Mouse (Mus musculus) lung, postnatal 4 days (tissue): ENCODE measurements around the gene Mrm2.

Source experiments
- DNase-seq, 2 experiments: peaks; one replicate each; pipeline ENCODE4 v3.0.0; 2021

The Mrm2 gene

GRCm38 (mm10) chr5:140342880-140343279 lies 11.2 kb upstream of the Mrm2 start:
- no peak for DNase-seq

GRCm38 (mm10) chr5:140339836-140340235 lies 8.1 kb upstream of the Mrm2 start:
- peak; percentile 24 to 49 for DNase-seq

DNA sequence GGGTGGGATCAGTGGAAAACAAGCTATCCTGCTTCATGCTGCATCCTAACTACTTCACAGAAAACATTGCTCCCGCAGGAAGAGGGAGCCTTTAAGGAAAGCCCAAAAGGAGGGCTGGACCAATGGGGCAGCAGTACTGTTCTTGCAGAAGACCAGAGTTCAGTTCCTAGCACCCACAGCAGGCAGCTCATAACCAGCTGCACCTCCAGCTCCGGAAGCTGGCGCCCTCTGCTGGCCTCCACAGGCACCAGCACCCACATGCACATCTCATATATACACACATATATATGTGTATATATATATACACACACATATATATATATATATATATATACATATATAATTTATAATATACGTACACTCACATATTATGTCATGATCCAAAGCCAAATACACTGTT lies 7.1 kb upstream of the Mrm2 start:
- no peak for DNase-seq

DNA sequence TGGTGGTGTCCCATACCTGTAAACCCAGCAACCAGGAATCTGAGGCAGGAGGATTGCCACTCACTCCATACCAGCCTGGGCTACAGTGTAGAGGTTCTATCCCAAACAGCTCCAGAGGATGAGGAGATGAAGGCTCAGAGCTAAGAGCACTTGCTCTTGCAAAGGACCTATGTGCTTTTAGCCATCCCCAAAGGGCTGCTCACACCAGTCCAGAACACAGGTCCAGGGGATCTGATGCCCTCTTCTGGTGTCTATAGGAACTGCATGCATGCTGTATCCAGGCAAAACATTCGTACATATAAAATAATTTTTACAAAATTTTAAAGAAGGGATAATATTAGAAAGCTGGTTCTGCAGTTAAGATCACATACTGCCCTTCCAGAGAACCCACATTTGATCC lies 5.0 kb upstream of the Mrm2 start:
- peak in 1 of 2 experiments; percentile 49 for DNase-seq

GRCm38 (mm10) chr5:140333631-140334030 lies 1.9 kb upstream of the Mrm2 start:
- peak in 1 of 2 experiments; percentile 28 for DNase-seq

DNA sequence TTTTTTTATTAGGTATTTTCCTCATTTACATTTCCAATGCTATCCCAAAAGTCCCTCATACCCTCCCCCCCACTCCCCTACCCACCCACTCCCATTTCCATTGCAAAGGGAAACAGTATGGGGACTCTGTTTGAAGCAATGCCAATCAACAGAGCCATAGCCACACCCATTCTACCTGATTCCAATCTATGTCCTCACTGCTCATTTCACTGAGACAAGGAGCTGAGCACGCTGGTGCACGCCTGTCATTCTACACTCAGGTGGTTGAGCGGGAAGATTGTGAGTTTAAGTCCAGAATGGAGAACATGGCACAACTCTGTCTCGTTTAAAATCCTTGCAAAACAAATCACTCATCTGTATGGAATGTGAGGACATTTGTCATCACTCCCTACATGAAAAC lies 821 bp upstream of the Mrm2 start:
- no peak for DNase-seq

DNA sequence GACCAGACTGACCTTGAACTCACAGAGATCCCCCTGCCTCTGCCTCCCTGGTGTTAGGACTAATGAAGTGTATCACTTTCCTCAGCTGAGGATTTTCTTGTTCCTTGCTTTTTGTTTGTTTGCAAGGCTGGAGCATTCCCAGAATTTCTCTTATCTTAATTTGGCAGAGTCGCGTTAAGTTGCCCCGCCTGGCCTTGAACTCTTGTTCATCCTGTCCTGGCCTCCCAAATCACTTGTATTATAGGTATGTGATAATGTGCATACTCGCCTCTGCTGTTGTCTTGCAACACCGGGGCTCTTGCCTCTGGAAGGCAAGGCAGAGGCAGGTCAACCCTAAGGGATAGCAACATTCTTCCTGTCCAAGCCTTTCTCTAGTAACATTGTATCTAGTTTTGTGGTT lies 7.6 kb downstream of the Mrm2 start:
- DNase-seq = no peak

DNA sequence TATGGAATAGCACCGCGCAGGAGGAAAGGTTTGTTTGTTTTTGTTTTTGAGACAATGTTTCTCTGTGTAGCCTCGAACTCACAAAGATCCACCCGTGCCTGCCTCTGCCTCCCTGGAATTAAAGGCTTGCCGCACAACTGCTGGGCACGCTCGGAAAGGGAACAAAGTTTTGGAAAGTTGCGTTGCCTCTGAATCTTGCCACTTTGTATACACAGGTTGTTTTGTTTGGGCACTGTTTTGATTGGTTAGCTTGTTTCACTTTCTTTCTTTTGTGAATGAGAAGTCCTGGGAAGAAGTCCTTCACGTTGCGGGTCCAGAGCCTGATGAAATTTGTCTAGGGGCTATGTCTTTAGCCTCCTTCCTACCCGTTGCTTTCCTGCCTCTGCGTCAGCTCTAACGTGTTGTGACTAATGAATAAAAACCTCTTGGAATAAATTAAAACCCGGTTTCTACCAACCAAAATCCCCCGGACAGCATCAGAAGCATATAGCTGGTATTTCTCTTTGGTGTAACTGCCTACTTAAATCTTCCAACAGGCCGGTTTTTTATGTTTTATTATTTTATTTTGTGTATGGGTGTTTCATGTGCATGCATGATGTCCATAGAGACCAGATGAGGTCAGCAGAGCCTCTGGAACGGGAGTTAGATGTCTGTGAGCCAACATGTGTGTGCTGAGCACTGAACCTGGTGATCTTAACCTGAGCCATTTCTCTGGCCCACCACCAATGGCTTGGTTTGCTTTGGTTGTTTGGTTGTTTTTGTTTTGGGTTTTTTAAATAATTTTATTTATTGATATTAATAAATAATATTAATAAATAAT lies 9.7 kb downstream of the Mrm2 start:
- no peak for DNase-seq

DNA sequence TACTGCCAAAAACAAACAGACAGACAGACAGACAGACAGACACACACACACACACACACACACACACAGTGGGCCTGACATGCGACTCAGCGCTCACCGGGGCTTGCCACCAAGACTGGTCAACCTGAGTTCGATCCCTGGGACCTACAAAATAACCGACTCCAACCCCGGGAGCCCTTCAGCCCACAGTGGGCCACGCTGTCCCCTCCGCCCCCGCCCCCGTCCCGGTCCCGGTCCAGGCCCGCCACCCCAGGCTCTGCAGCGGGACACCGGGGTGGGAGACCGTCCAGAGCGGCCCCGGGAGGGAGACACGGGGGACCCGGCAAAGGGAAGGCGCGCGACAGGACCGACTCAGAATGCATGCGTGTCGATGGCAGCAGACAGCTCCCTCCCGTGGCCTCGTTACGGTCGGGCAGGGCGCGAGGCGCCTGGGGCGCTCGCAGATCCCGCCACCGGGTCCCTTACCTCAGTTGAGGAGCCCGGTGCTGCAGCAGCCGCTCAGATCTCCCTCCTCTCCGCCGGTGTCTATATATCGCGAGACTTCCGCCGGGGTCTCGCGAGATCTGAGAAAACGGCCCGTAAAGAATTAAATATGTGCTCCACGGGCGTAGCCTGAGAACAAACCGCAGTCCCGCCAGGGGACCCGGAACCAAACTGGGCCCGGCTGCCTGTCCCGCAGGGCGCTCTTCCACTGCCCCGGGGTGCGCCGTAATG lies 10.5 kb downstream of the Mrm2 start, which contains the start of the genes Mad1l1 and Nudt1:
Gene Mad1l1 (minus strand): TSS at position 511 of the 714 bp plus-strand sequence.
Gene Nudt1 (plus strand): TSS at position 615 of the 714 bp plus-strand sequence.
- DNase-seq = peak; percentile 96 to 97

GRCm38 (mm10) chr5:140316716-140317115 lies 15.0 kb downstream of the Mrm2 start:
- DNase-seq = no peak

DNA sequence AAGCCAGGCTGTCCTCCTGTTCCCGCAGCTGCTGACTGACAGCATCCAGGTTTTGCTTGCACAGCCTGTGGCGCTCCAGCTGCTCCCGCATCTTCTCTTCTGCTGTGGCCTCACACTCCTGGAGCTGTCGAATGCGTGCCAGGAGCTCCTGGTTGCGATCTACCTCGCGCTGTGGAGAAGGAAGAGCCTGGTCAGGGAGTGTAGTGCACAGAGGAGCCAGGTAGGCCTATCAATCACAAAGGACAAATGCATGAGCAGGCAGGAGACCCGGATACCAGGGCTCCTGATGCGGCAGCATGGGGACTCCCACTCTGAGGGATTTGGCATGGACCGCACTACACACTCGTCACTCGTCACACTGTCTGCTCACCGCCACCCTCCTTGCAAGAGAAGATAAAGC lies 24.1 kb downstream of the Mrm2 start:
- no peak for DNase-seq

- no peak for DNase-seq
Measured at GRCm38 (mm10) chr5:140306016-140306415, 25.7 kb downstream of the Mrm2 start.

DNA sequence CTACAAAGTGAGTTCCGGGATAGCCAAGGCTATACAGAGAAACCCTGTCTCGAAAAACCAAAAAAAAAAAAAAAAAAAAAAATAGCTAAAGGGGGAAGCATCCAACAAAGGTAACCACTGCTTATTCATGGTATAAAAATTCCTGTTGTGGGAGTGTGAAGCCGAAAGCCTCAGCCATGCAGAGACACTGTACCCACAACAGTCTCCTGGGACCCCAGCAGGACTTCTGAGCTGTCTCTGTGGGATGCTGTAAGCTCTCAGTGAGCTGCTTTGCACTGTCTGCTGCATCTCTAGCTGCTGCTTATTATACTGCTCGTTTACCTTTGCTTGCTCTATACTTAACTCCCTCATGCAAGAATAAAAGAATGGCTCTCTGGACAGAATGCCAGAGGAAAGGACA lies 33.4 kb downstream of the Mrm2 start:
- no peak for DNase-seq

GRCm38 (mm10) chr5:140292152-140292551 lies 39.5 kb downstream of the Mrm2 start:
- peak in 1 of 2 experiments; percentile 63 for DNase-seq

GRCm38 (mm10) chr5:140289161-140289560 lies 42.5 kb downstream of the Mrm2 start:
- no peak for DNase-seq

DNA sequence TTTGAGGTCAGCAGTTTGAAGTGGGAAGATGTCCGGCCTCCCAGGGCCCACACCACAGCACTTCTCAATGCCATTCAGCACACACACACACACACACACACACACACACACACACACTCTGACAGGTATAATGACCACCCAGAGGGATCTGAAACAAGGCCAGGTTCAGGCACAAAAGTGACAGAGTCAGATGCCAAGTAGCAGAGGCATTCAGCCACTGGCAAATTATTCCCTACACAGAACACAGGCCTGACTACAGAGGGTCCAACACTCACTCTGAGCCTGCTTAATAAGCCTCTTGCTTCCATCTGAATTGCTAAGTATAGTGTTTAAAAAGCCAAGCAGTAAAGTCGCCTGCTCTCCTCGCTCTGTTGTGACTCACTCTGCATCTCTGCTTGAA lies 43.4 kb downstream of the Mrm2 start:
- DNase-seq = no peak

DNA sequence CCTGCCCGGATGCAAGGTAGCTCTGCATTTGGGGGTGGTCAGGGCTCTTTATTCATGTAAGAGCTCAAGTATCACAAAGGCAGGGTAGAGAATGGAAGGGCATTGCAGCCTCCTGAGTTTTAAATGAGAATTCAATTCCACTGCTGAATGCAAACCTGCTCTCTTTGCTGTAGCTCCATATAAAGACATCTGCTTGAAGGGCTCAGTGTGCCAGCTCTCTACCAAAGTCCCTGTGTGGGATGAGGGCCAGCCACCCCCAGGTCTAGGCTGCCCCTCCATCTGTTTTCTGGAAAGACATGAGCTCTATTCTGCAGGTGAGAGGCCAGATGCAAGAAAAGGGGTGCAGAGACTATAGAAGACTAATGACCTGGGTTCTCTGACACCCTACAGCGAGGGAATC lies 46.9 kb downstream of the Mrm2 start:
- DNase-seq = no peak

DNA sequence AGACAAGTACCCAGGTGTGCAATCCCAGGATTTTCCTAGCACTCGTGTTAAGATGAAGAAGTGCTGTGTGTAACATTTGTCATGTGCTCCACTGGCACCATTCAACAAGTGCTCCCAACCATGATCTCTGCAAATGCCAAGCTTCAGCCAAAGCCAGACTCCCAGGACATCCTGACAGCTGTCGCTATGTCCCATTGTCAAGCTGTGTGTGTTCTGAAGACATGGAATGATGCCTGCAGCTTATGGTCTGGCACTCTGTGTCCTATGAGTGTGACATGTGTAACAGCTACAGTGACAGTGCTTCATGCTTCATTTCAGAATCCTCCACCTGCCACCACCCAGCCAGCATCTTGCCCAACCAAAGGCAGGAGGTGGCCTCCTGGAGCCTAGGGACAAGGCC lies 47.7 kb downstream of the Mrm2 start:
- no peak for DNase-seq

GRCm38 (mm10) chr5:140282900-140283299 lies 48.8 kb downstream of the Mrm2 start:
- no peak for DNase-seq

- peak in 1 of 2 experiments; percentile 35 for DNase-seq
Measured at GRCm38 (mm10) chr5:140282376-140282775, 49.3 kb downstream of the Mrm2 start.

DNA sequence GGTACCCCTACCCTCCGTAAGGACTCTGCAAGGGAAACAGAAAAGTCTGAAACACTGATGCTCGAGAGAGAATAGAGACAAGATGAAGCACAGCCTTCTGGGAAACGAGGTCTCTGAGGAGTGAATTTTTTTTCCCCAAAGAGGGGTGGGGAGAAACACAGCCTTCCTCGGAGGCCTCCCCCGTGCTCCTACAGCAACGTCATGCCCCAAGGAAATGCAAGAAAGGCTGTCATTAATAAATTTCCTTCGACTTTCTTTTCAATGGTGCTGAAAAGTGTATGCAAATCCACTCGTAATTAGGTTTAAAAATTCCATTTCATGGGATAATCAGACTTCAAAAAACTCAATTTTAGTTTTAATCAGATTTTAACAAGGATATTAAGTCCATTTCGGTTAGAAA lies 51.5 kb downstream of the Mrm2 start:
- DNase-seq = no peak
